ENCODE assay signal across 8 mouse cellular contexts in the genomic region with DNA sequence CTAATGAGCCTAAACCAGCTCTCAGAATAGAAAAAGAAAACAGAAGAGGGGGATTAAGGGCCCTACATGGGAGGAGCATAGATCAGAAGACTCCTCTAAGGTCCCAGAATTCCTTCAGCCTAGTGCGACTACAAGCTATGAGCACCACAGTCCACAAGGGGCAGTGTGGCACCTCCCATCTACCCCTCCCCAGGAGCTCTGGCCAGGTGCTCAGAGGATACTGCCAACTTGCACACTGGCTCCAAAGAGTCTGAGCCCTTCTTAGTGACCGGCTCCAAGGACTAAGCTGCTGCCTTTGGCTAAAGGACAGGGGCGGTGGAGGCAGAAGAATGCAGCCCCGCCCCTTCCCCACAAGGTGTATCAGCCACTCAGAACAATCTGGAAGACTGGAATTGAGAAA.
DNase-seq lines count a peak whose midpoint lies in the region; ATAC-seq and TF ChIP-seq lines count a peak whose summit lies in the region.

No protein-coding gene starts in this region.

- H3K4me2 ChIP-seq in heart, postnatal 0 days (ENCODE audit: low read depth, low read length) = no peak overlapping the region
- H3K4me2 ChIP-seq in kidney, postnatal 0 days (ENCODE audit: low read length) = no peak overlapping the region

- TF ChIP-seq CTCF in left cerebral cortex, adult 2 months (IDR thresholded peaks at IDR 0.05) = peak; percentile 70
- peak; percentile 66 for TF ChIP-seq CTCF in heart, postnatal 0 days (IDR thresholded peaks at IDR 0.05; ENCODE audit: low read depth)
- peak; percentile 73 for TF ChIP-seq CTCF in kidney, postnatal 0 days (IDR thresholded peaks at IDR 0.05; ENCODE audit: low read depth)

- no peak overlapping the region for H3K27ac ChIP-seq in left cerebral cortex, adult 2 months
- no peak overlapping the region for H3K27ac ChIP-seq in heart, postnatal 0 days (ENCODE audit: low read depth)
- no peak overlapping the region for H3K27ac ChIP-seq in kidney, postnatal 0 days

- no peaks in the 10 kb centered on the region for H3K9me3 ChIP-seq in heart, postnatal 0 days (replicated peaks; ENCODE audit: control insufficient read depth, low read length)
- no peaks in the 10 kb centered on the region for H3K9me3 ChIP-seq in kidney, postnatal 0 days (replicated peaks; ENCODE audit: low read length)

- H3K4me3 ChIP-seq in left cerebral cortex, adult 2 months = no peak overlapping the region
- H3K4me3 ChIP-seq in heart, postnatal 0 days (ENCODE audit: low read depth, low read length) = no peak overlapping the region
- no peak overlapping the region for H3K4me3 ChIP-seq in kidney, postnatal 0 days (replicated peaks; ENCODE audit: low read depth, low read length)

- no peak overlapping the region for H3K9ac ChIP-seq in heart, postnatal 0 days (replicated peaks; ENCODE audit: low read depth, low read length)
- no peak overlapping the region for H3K9ac ChIP-seq in kidney, postnatal 0 days (ENCODE audit: low read depth, low read length)

- no peak for TF ChIP-seq EP300 in heart, postnatal 0 days (IDR thresholded peaks at IDR 0.05; ENCODE audit: low read depth)

- intact Hi-C loops in left cerebral cortex, adult 2 months (cut with DNase I) = no loop called here

- no peaks in the 10 kb centered on the region for H3K27me3 ChIP-seq in heart, postnatal 0 days (ENCODE audit: control insufficient read depth, insufficient read depth, low read length)
- H3K27me3 ChIP-seq in kidney, postnatal 0 days (ENCODE audit: insufficient read depth, low read length) = no peaks in the 10 kb centered on the region

- peaks cover 38% of the 10 kb centered on the region for H3K4me1 ChIP-seq in heart, postnatal 0 days (ENCODE audit: control insufficient read depth, insufficient read depth)
- H3K4me1 ChIP-seq in kidney, postnatal 0 days (replicated peaks; ENCODE audit: insufficient read depth, low read length) = peaks cover 31% of the 10 kb centered on the region

- no peaks in the 10 kb centered on the region for H3K36me3 ChIP-seq in heart, postnatal 0 days (replicated peaks; ENCODE audit: control insufficient read depth, insufficient read depth, low read length)
- H3K36me3 ChIP-seq in kidney, postnatal 0 days (ENCODE audit: insufficient read depth, low read length) = no peaks in the 10 kb centered on the region

- WGBS in heart, postnatal 0 days = 44% methylated on average over 4 of the region's 4 CpGs
- 30% methylated on average over 4 of the region's 4 CpGs for WGBS in kidney, postnatal 0 days

- ATAC-seq in heart, postnatal 0 days (ENCODE audit: insufficient read depth, low read depth) = peak; percentile 53; the same call in 1 of the 2 replicates
- ATAC-seq in kidney, postnatal 0 days (replicated peaks; ENCODE audit: low FRiP score, low read depth) = no peak; the same call in 1 of the 2 replicates
- ATAC-seq in megakaryocyte-erythroid progenitor cell, adult 5-6 weeks (replicated peaks; ENCODE audit: low FRiP score, low TSS enrichment, poor library complexity, severe bottlenecking) = peak; percentile 78

- peak in 1 of 2 experiments; percentile 26 for DNase-seq in left cerebral cortex, adult 2 months (ENCODE audit: extremely low spot score in 1 of 2, low spot score in 2 of 2)
- no peak for DNase-seq in left cerebral cortex, adult 8-10 months (ENCODE audit: low spot score in 2 of 2)
- peak; percentile 41 for DNase-seq in T-cell, adult 2 months (ENCODE audit: low spot score)
- peak; percentile 44 for DNase-seq in embryo, embryonic 9.5 days (ENCODE audit: extremely low spot score)
- peak; percentile 77 for DNase-seq in heart, postnatal 0 days (ENCODE audit: low spot score)
- DNase-seq in kidney, postnatal 0 days (ENCODE audit: low spot score) = peak; percentile 83
- peak; percentile 22 to 32 for DNase-seq in thymus, adult 18-20 months

Comparison
In these comparisons a context has a peak if more than half of its experiments do, and no peak if none do; other contexts are left out.
1. DNase-seq: peak in T-cell, adult 2 months (single experiment), embryo, embryonic 9.5 days (single experiment), heart, postnatal 0 days (single experiment), kidney, postnatal 0 days (single experiment) and thymus, adult 18-20 months (2 of 2); none in left cerebral cortex, adult 8-10 months (0 of 2).
2. Peak in every context shown above with its lines, with median percentiles within 50 percentile points of each other: CTCF ChIP-seq.